Mouse (Mus musculus) liver, embryonic 14.5 days (tissue): ENCODE measurements around the gene Arntl2. TPM values are rescaled to one million over a fixed set of nuclear protein-coding genes. Genes with fewer than 3 reads are reported as not detected.

ENCODE experiments used
- ATAC-seq: fragments of 200-750 bp; cut with Nextera tagmentation; 2 replicates; pipeline ENCODE4 v1.8.0; 2017; ENCODE audit warnings: moderate number of reproducible peaks, mild to moderate bottlenecking, moderate library complexity; ENCODE audit not compliant: insufficient read depth
- DNase-seq, 3 experiments: peaks; one replicate each; pipeline ENCODE4 v3.0.0-alpha.2; 2012 to 2013; ENCODE audit warnings: low read depth in 3 of 3, low spot score in 3 of 3
- H3K27ac ChIP-seq: fragments of 300-500 bp; sonication (generic); 2 replicates; pipeline ENCODE4 v1.5.1; 2014; ENCODE audit warnings: moderate library complexity, mild to moderate bottlenecking, control low read depth, inconsistent platforms
- H3K27me3 ChIP-seq: fragments of 300-500 bp; sonication (generic); 2 replicates; pipeline ENCODE4 v1.6.1; 2014; ENCODE audit warnings: mild to moderate bottlenecking, low read length, moderate library complexity; ENCODE audit not compliant: control insufficient read depth, insufficient read depth
- H3K36me3 ChIP-seq: fragments of 300-500 bp; sonication (generic); replicated peaks from 2 replicates; pipeline ENCODE4 v1.6.1; 2014; ENCODE audit warnings: low read depth; ENCODE audit not compliant: control insufficient read depth, insufficient read depth
- H3K4me1 ChIP-seq, 2 experiments: fragments of 200-500 bp in 1 of 2; fragments of 300-500 bp in 1 of 2; sonication (generic) in 1 of 2; replicated peaks; 2 replicates each; pipeline ENCODE4 v1.6.1; 2012 to 2014; ENCODE audit warnings: antibody characterized with exemption in 1 of 2, inconsistent platforms in 1 of 2, low read length in 1 of 2; ENCODE audit not compliant: control insufficient read depth in 2 of 2, insufficient read depth in 2 of 2
- H3K4me2 ChIP-seq: fragments of 300-500 bp; sonication (generic); 2 replicates; pipeline ENCODE4 v1.6.1; 2014; ENCODE audit warnings: low read depth, mild to moderate bottlenecking, control low read depth, moderate library complexity
- H3K4me3 ChIP-seq, 2 experiments: fragments of 200-500 bp in 1 of 2; fragments of 300-500 bp in 1 of 2; sonication (generic) in 1 of 2; 2 replicates each; pipeline ENCODE4 v1.5.1; 2012 to 2014; ENCODE audit warnings: low read depth in 2 of 2, low read length in 2 of 2, mild to moderate bottlenecking in 2 of 2, control low read depth in 1 of 2, inconsistent platforms in 1 of 2, moderate library complexity in 1 of 2; ENCODE audit not compliant: insufficient read depth in 1 of 2
- H3K9ac ChIP-seq: fragments of 300-500 bp; sonication (generic); replicated peaks from 2 replicates; pipeline ENCODE4 v1.6.1; 2014; ENCODE audit warnings: mild to moderate bottlenecking, control low read depth, moderate library complexity
- H3K9me3 ChIP-seq: fragments of 300-500 bp; sonication (generic); 2 replicates; pipeline ENCODE4 v1.6.1; 2016; ENCODE audit warnings: low read length, mixed read lengths; ENCODE audit not compliant: control insufficient read depth
- CTCF ChIP-seq: IDR thresholded peaks from 2 replicates; pipeline ENCODE4 v1.5.1; 2016; ENCODE audit warnings: antibody characterized with exemption, low read depth, control low read depth
- EP300 ChIP-seq: IDR thresholded peaks from 2 replicates; pipeline ENCODE4 v1.6.1; 2016; ENCODE audit warnings: antibody characterized with exemption, low read depth
- WGBS: fragments of 180-500 bp; shearing (Covaris S2); extraction: QIAGEN DNeasy Blood & Tissue Kit; methylation state at CpG from one replicate; pipeline ENCODE4 v1.1.7; 2014; ENCODE audit not compliant: insufficient replicate concordance; 5-methylcytosine and 5-hydroxymethylcytosine counted together
- polyA plus RNA-seq, 2 experiments: library from polyadenylated mRNA; depleted of rRNA in 1 of 2; stranded (reverse) in 1 of 2; unstranded in 1 of 2; fragments of >200 nt; fragmentation: Nextera tagmentation in 1 of 2; extraction: Ambion mirVana in 1 of 2; gene quantifications; 2 replicates each; pipeline versions ENCODE4 v1.2.1 to v1.2.3; 2012 to 2014

The Arntl2 gene
- polyA plus RNA-seq, 2 experiments = 0.08 to 0.49 TPM

- no peaks in the 10 kb centered on the region for H3K9me3 ChIP-seq
- H3K4me3 ChIP-seq = no peak overlapping the region
- ATAC-seq (no peak), DNase-seq (no peak)
- TF ChIP-seq EP300 = no peak
- TF ChIP-seq CTCF = no peak
- H3K4me2 ChIP-seq = no peak overlapping the region
- no peak overlapping the region for H3K27ac ChIP-seq
- 59% methylated on average over 2 of the region's 2 CpGs for WGBS
- no peak overlapping the region for H3K9ac ChIP-seq
- no peaks in the 10 kb centered on the region for H3K36me3 ChIP-seq
- no peaks in the 10 kb centered on the region for H3K27me3 ChIP-seq
- peaks cover 0 to 2% of the 10 kb centered on the region in 2 experiments; a peak in 3 of 4 replicates for H3K4me1 ChIP-seq
Observed at GRCm38 (mm10) chr6:146759027-146759426, 36.8 kb upstream of the Arntl2 start.

- Histone ChIP-seq H3K27me3 (no peaks in the 10 kb centered on the region), H3K9me3 (no peaks in the 10 kb centered on the region), H3K4me2 (no peak overlapping the region), H3K4me3 (no peak overlapping the region), H3K4me1 (peaks cover 0 to 2% of the 10 kb centered on the region in 2 experiments; a peak in 3 of 4 replicates), H3K36me3 (no peaks in the 10 kb centered on the region), H3K27ac (no peak overlapping the region), H3K9ac (no peak overlapping the region)
- 49% methylated on average over 2 of the region's 2 CpGs for WGBS
- ATAC-seq = no peak
- no peak for TF ChIP-seq EP300
- no peak for TF ChIP-seq CTCF
- no peak for DNase-seq
Observed at GRCm38 (mm10) chr6:146760022-146760421, 35.8 kb upstream of the Arntl2 start.

- no peak for TF ChIP-seq EP300
- no peak for TF ChIP-seq CTCF
- WGBS = 53% methylated on average over 4 of the region's 4 CpGs
- Histone ChIP-seq H3K4me1 (peaks cover 0 to 2% of the 10 kb centered on the region in 2 experiments; a peak in 1 of 4 replicates), H3K9ac (no peak overlapping the region), H3K9me3 (no peaks in the 10 kb centered on the region), H3K36me3 (no peaks in the 10 kb centered on the region), H3K27me3 (no peaks in the 10 kb centered on the region), H3K27ac (no peak overlapping the region), H3K4me2 (no peak overlapping the region), H3K4me3 (no peak overlapping the region)
- no peak for DNase-seq
- ATAC-seq = no peak
Observed at GRCm38 (mm10) chr6:146760736-146761135, 35.1 kb upstream of the Arntl2 start.

GRCm38 (mm10) chr6:146762264-146762898 lies 33.5 kb upstream of the Arntl2 start:
- Histone ChIP-seq H3K4me1 (no peaks in the 10 kb centered on the region), H3K4me2 (no peak overlapping the region), H3K36me3 (no peaks in the 10 kb centered on the region), H3K9me3 (no peaks in the 10 kb centered on the region), H3K4me3 (no peak overlapping the region), H3K27me3 (no peaks in the 10 kb centered on the region), H3K9ac (no peak overlapping the region), H3K27ac (no peak overlapping the region)
- DNase-seq = no peak
- no peak for ATAC-seq
- WGBS = 48% methylated on average over 5 of the region's 5 CpGs
- TF ChIP-seq CTCF (peak; percentile 69), EP300 (no peak)

- Histone ChIP-seq H3K4me3 (no peak overlapping the region), H3K27ac (no peak overlapping the region), H3K9ac (no peak overlapping the region), H3K27me3 (no peaks in the 10 kb centered on the region), H3K36me3 (0 out of 2 replicates have a peak, but pooled peaks cover 3% of the 10 kb centered on the region), H3K4me1 (no peaks in the 10 kb centered on the region), H3K4me2 (no peak overlapping the region), H3K9me3 (no peaks in the 10 kb centered on the region)
- ATAC-seq = no peak
- DNase-seq = no peak
- no peak for TF ChIP-seq EP300
- TF ChIP-seq CTCF = no peak
- 51% methylated on average over 2 of the region's 2 CpGs for WGBS
Observed at GRCm38 (mm10) chr6:146764593-146764992, 31.3 kb upstream of the Arntl2 start.
